ENCODE assay signal across 17 mouse cellular contexts in genomic region chr1:135188197-135188596, GRCm38 (mm10). TPM values are rescaled to one million over a fixed set of nuclear protein-coding genes. Genes with fewer than 3 reads are reported as not detected.
DNase-seq lines count a peak whose midpoint lies in the region; ATAC-seq and TF ChIP-seq lines count a peak whose summit lies in the region.
"Had no signal": no experiment of that assay in that cellular context is flagged by ENCODE, and none has a peak within 500 bp of the region (broad histone marks: within the 10 kb centered on the region; RNA-seq: fewer than 3 reads in every experiment).

No protein-coding gene starts in this region.

- H3K4me3 ChIP-seq in forebrain, postnatal 0 days (ENCODE audit: low read depth, low read length) = no peak overlapping the region
- no peak overlapping the region for H3K4me3 ChIP-seq in forebrain, embryonic 16.5 days (replicated peaks; ENCODE audit: low read length)
- no peak overlapping the region for H3K4me3 ChIP-seq in CH12.LX (replicated peaks in 1 of 3; ENCODE audit: low read depth in 2 of 3, low read length in 2 of 3, poor library complexity in 1 of 3)
- no peak overlapping the region for H3K4me3 ChIP-seq in heart, embryonic 16.5 days (ENCODE audit: low read length)
- H3K4me3 ChIP-seq: limb, embryonic 13.5 days; lung, embryonic 15.5 days; midbrain, embryonic 12.5 days had no signal

- no peaks in the 10 kb centered on the region for H3K36me3 ChIP-seq in forebrain, postnatal 0 days (ENCODE audit: insufficient read depth)
- H3K36me3 ChIP-seq in forebrain, embryonic 16.5 days (ENCODE audit: control insufficient read depth, insufficient read depth) = no peaks in the 10 kb centered on the region
- no peaks in the 10 kb centered on the region for H3K36me3 ChIP-seq in CH12.LX (replicated peaks in 1 of 2; ENCODE audit: control insufficient read depth in 1 of 2, insufficient read depth in 1 of 2, low read length in 1 of 2)
- no peaks in the 10 kb centered on the region for H3K36me3 ChIP-seq in heart, embryonic 16.5 days (ENCODE audit: control insufficient read depth, insufficient read depth)
- H3K36me3 ChIP-seq: limb, embryonic 13.5 days; lung, embryonic 15.5 days; midbrain, embryonic 12.5 days had no signal

- TF ChIP-seq CTCF in forebrain, postnatal 0 days (IDR thresholded peaks at IDR 0.05; ENCODE audit: low read depth) = no peak
- TF ChIP-seq CTCF in CH12.LX (conservative IDR thresholded peaks at IDR 0.05 in 1 of 2, IDR thresholded peaks at IDR 0.05 in 1 of 2; ENCODE audit: low read depth in 2 of 2, low read length in 2 of 2) = no peak

- no peaks in the 10 kb centered on the region for H3K27me3 ChIP-seq in forebrain, postnatal 0 days (ENCODE audit: insufficient read depth, low read length)
- H3K27me3 ChIP-seq in forebrain, embryonic 16.5 days (replicated peaks; ENCODE audit: control insufficient read depth, insufficient read depth, low read length) = no peaks in the 10 kb centered on the region
- no peaks in the 10 kb centered on the region for H3K27me3 ChIP-seq in CH12.LX (replicated peaks)
- H3K27me3 ChIP-seq in heart, embryonic 16.5 days (ENCODE audit: control insufficient read depth, insufficient read depth, low read length) = peaks cover 18% of the 10 kb centered on the region
- H3K27me3 ChIP-seq: lung, embryonic 15.5 days; midbrain, embryonic 12.5 days had no signal

- H3K4me1 ChIP-seq in forebrain, postnatal 0 days (ENCODE audit: insufficient read depth) = no peaks in the 10 kb centered on the region
- H3K4me1 ChIP-seq in forebrain, embryonic 16.5 days (replicated peaks; ENCODE audit: control insufficient read depth, insufficient read depth, low read length) = no peaks in the 10 kb centered on the region; the same call in 1 of the 2 replicates
- H3K4me1 ChIP-seq in CH12.LX (ENCODE audit: control insufficient read depth in 1 of 2, insufficient read depth in 2 of 2) = peaks cover 3 to 4% of the 10 kb centered on the region in 2 experiments
- peaks cover 5% of the 10 kb centered on the region for H3K4me1 ChIP-seq in heart, embryonic 16.5 days (ENCODE audit: control insufficient read depth, insufficient read depth, low read length)
- H3K4me1 ChIP-seq: limb, embryonic 13.5 days; lung, embryonic 15.5 days had no signal

- in situ Hi-C loops in CH12.LX (cut with MboI; ENCODE audit: low pct_ligation_motif_present, low pct_unique_long_range_greater_than_20kb, low sequenced_read_pairs) = no loop called here

- peak; percentile 62 for DNase-seq in forebrain, postnatal 0 days
- DNase-seq in CH12.LX (ENCODE audit: extremely low read depth) = no peak
- DNase-seq in brain, adult 2 months (ENCODE audit: low read depth, low spot score) = peak; percentile 85
- no peak for DNase-seq in right cerebral cortex, postnatal 25 days
- DNase-seq in cerebellum, adult 11-12 months = no peak
- DNase-seq: embryo, embryonic 11 days; kidney, adult 8-10 months; layer of hippocampus, postnatal 36 days; right cerebral cortex, postnatal 4 days had no signal

- no peak overlapping the region for H3K4me2 ChIP-seq in forebrain, postnatal 0 days (ENCODE audit: low read depth)
- no peak overlapping the region for H3K4me2 ChIP-seq in forebrain, embryonic 16.5 days (ENCODE audit: low read length)
- no peak overlapping the region for H3K4me2 ChIP-seq in CH12.LX (ENCODE audit: insufficient read depth, low read depth, poor library complexity, severe bottlenecking)
- H3K4me2 ChIP-seq in heart, embryonic 16.5 days (ENCODE audit: low read depth, low read length) = no peak overlapping the region
- H3K4me2 ChIP-seq: limb, embryonic 13.5 days; lung, embryonic 15.5 days; midbrain, embryonic 12.5 days had no signal

- no peak for TF ChIP-seq RAD21 in CH12.LX (IDR thresholded peaks at IDR 0.05; ENCODE audit: low read depth, low read length)

- no peaks in the 10 kb centered on the region for H3K9me3 ChIP-seq in forebrain, postnatal 0 days (ENCODE audit: low read length)
- no peaks in the 10 kb centered on the region for H3K9me3 ChIP-seq in forebrain, embryonic 16.5 days (ENCODE audit: control insufficient read depth, low read length)
- no peaks in the 10 kb centered on the region for H3K9me3 ChIP-seq in CH12.LX (replicated peaks; ENCODE audit: low read length)
- no peaks in the 10 kb centered on the region for H3K9me3 ChIP-seq in heart, embryonic 16.5 days (replicated peaks; ENCODE audit: control insufficient read depth, low read length)
- H3K9me3 ChIP-seq: limb, embryonic 13.5 days; lung, embryonic 15.5 days; midbrain, embryonic 12.5 days had no signal

- no peak for TF ChIP-seq POLR2A in CH12.LX (IDR thresholded peaks at IDR 0.05; ENCODE audit: low read depth, low read length)

- dilution Hi-C loops in CH12.LX (cut with MboI; ENCODE audit: extremely low pct_ligation_motif_present, extremely low pct_unique_long_range_greater_than_20kb, low sequenced_read_pairs) = no loop called here

- no peak overlapping the region for H3K9ac ChIP-seq in forebrain, postnatal 0 days
- H3K9ac ChIP-seq in forebrain, embryonic 16.5 days (replicated peaks; ENCODE audit: low read depth, low read length) = no peak overlapping the region
- H3K9ac ChIP-seq in CH12.LX (ENCODE audit: insufficient read depth, low read depth) = no peak overlapping the region
- H3K9ac ChIP-seq in heart, embryonic 16.5 days (ENCODE audit: low read length) = no peak overlapping the region
- H3K9ac ChIP-seq: limb, embryonic 13.5 days; lung, embryonic 15.5 days; midbrain, embryonic 12.5 days had no signal

- ATAC-seq in forebrain, postnatal 0 days = no peak
- ATAC-seq in forebrain, embryonic 16.5 days = no peak
- ATAC-seq in heart, embryonic 16.5 days (replicated peaks; ENCODE audit: extremely low read depth, insufficient read depth, low FRiP score) = 0 out of 2 replicates have a peak, but pooled peaks have one; percentile 14
- ATAC-seq: CD4-positive, CD25-positive, alpha-beta regulatory T cell, adult 4 months had no signal

- no peak overlapping the region for H3K27ac ChIP-seq in forebrain, postnatal 0 days (ENCODE audit: low read depth, low read length)
- no peak overlapping the region for H3K27ac ChIP-seq in forebrain, embryonic 16.5 days (ENCODE audit: low read length)
- H3K27ac ChIP-seq in CH12.LX (ENCODE audit: insufficient read depth, low read depth) = no peak overlapping the region
- no peak overlapping the region for H3K27ac ChIP-seq in heart, embryonic 16.5 days (ENCODE audit: low read length)
- H3K27ac ChIP-seq: limb, embryonic 13.5 days; lung, embryonic 15.5 days; midbrain, embryonic 12.5 days had no signal

- H3K79me2 ChIP-seq in CH12.LX (replicated peaks; ENCODE audit: control insufficient read depth, extremely low read depth, insufficient read depth, poor library complexity, severe bottlenecking) = no peaks in the 10 kb centered on the region

- TF ChIP-seq EP300 in CH12.LX (IDR thresholded peaks at IDR 0.05; ENCODE audit: low read length) = no peak

- WGBS in forebrain, postnatal 0 days = 8% methylated on average over 3 of the region's 3 CpGs
- WGBS in forebrain, embryonic 16.5 days = 14% methylated on average over 3 of the region's 3 CpGs
- 34% methylated on average over 3 of the region's 3 CpGs for WGBS in heart, embryonic 16.5 days

TF ChIP-seq in CH12.LX, 34 proteins besides CTCF, POLR2A, EP300 and RAD21:
- no peak for TF ChIP-seq HCFC1 (IDR thresholded peaks at IDR 0.05; ENCODE audit: low read depth, low read length)
- TF ChIP-seq MAFK (IDR thresholded peaks at IDR 0.05; ENCODE audit: insufficient replicate concordance, low read length) = peak; percentile 63
- no peak for TF ChIP-seq TBP (conservative IDR thresholded peaks at IDR 0.05; ENCODE audit: low read depth, low read length)
- TF ChIP-seq ZNF384 (IDR thresholded peaks at IDR 0.05; ENCODE audit: low read depth, low read length) = peak; percentile 36; the same call in 1 of the 2 replicates
- no peak for TF ChIP-seq RCOR1 (conservative IDR thresholded peaks at IDR 0.05; ENCODE audit: low read depth, low read length)
- TF ChIP-seq ELF1 (IDR thresholded peaks at IDR 0.05; ENCODE audit: low read depth, low read length) = no peak
- no peak for TF ChIP-seq MEF2A (IDR thresholded peaks at IDR 0.05; ENCODE audit: borderline replicate concordance, low read depth, low read length)
- TF ChIP-seq SMC3 (IDR thresholded peaks at IDR 0.05; ENCODE audit: low read depth, low read length) = no peak
- TF ChIP-seq IRF4 (IDR thresholded peaks at IDR 0.05; ENCODE audit: low read depth, low read length) = no peak

RNA-seq across cellular contexts. Expression of gene Gpr37l1, which starts 20.7 kb away (rescaled TPM):
- total RNA-seq in forebrain, postnatal 0 days (2014; rRNA removed) = 5.9 and 11.2 TPM in 2 replicates
- 5.3 and 7.6 TPM in 2 replicates for polyA plus RNA-seq in forebrain, postnatal 0 days (2015; fragmentation: Nextera tagmentation; extraction: Ambion mirVana)
- polyA plus RNA-seq in forebrain, embryonic 16.5 days (2015; fragmentation: Nextera tagmentation; extraction: Ambion mirVana) = 0.24 and 0.48 TPM in 2 replicates
- total RNA-seq in CH12.LX (2012; rRNA removed) (not detected in 2 replicates), CH12.LX (2014; rRNA removed) (not detected in 2 replicates)
- polyA plus RNA-seq in CH12.LX (2012; ENCODE audit: insufficient read length, low read depth) = not detected in 2 replicates
- not detected in 2 replicates for polyA plus RNA-seq in heart, embryonic 16.5 days (2015; fragmentation: Nextera tagmentation; extraction: Ambion mirVana)
- total RNA-seq: hematopoietic stem cell, adult 5-6 weeks had no signal
- polyA plus RNA-seq: CD4-positive, CD25-positive, alpha-beta regulatory T cell, adult 4 months; midbrain, embryonic 12.5 days; testis, adult 2 months had no signal

RNA-seq across cellular contexts. Expression of gene Arl8a, which starts 41.6 kb away (rescaled TPM):
- 315 and 344 TPM in 2 replicates for total RNA-seq in forebrain, postnatal 0 days (2014; rRNA removed)
- polyA plus RNA-seq in forebrain, postnatal 0 days (2015; fragmentation: Nextera tagmentation; extraction: Ambion mirVana) = 428 and 457 TPM in 2 replicates
- polyA plus RNA-seq in forebrain, embryonic 16.5 days (2015; fragmentation: Nextera tagmentation; extraction: Ambion mirVana) = 323 and 336 TPM in 2 replicates
- total RNA-seq in CH12.LX (2012; rRNA removed) = 8.5 and 10.9 TPM in 2 replicates
- 4.2 and 4.7 TPM in 2 replicates for total RNA-seq in CH12.LX (2014; rRNA removed)
- polyA plus RNA-seq in CH12.LX (2012; ENCODE audit: insufficient read length, low read depth) = 42.1 and 52.7 TPM in 2 replicates
- 40.2 and 43.9 TPM in 2 replicates for polyA plus RNA-seq in heart, embryonic 16.5 days (2015; fragmentation: Nextera tagmentation; extraction: Ambion mirVana)

RNA-seq across cellular contexts. Expression of gene Ptpn7, which starts 55.7 kb away (rescaled TPM):
- 0.10 and 0.31 TPM in 2 replicates for total RNA-seq in forebrain, postnatal 0 days (2014; rRNA removed)
- polyA plus RNA-seq in forebrain, postnatal 0 days (2015; fragmentation: Nextera tagmentation; extraction: Ambion mirVana) = 0.12 and 0.15 TPM in 2 replicates
- 0.24 and 0.27 TPM in 2 replicates for polyA plus RNA-seq in forebrain, embryonic 16.5 days (2015; fragmentation: Nextera tagmentation; extraction: Ambion mirVana)
- 61.4 and 69.7 TPM in 2 replicates for total RNA-seq in CH12.LX (2012; rRNA removed)
- total RNA-seq in CH12.LX (2014; rRNA removed) = 77.5 and 81.9 TPM in 2 replicates
- 78.7 and 81.9 TPM in 2 replicates for polyA plus RNA-seq in CH12.LX (2012; ENCODE audit: insufficient read length, low read depth)
- 7.3 and 20.5 TPM in 2 replicates for polyA plus RNA-seq in heart, embryonic 16.5 days (2015; fragmentation: Nextera tagmentation; extraction: Ambion mirVana)
- total RNA-seq: layer of hippocampus, postnatal 36 days had no signal

Comparison
In these comparisons a context has a peak if more than half of its experiments do, and no peak if none do; other contexts are left out.
1. DNase-seq: peak in forebrain, postnatal 0 days (single experiment) and brain, adult 2 months (single experiment); none in CH12.LX (single experiment), right cerebral cortex, postnatal 25 days (single experiment) and cerebellum, adult 11-12 months (single experiment).